Mouse (Mus musculus) E14TG2a.4 (cell line): ENCODE results near the gene Zfp809.

Experiments
- CTCF ChIP-seq: conservative IDR thresholded peaks from 2 replicates; pipeline ENCODE4 v1.5.1; 2014; ENCODE audit warnings: low read length
- NANOG ChIP-seq: IDR thresholded peaks from 2 replicates; pipeline ENCODE4 v1.6.1; 2014; ENCODE audit warnings: borderline replicate concordance, low read length, mixed read lengths
- POU5F1 ChIP-seq: IDR thresholded peaks from 2 replicates; pipeline ENCODE4 v1.6.1; 2014; ENCODE audit warnings: low read length, borderline replicate concordance

DNA sequence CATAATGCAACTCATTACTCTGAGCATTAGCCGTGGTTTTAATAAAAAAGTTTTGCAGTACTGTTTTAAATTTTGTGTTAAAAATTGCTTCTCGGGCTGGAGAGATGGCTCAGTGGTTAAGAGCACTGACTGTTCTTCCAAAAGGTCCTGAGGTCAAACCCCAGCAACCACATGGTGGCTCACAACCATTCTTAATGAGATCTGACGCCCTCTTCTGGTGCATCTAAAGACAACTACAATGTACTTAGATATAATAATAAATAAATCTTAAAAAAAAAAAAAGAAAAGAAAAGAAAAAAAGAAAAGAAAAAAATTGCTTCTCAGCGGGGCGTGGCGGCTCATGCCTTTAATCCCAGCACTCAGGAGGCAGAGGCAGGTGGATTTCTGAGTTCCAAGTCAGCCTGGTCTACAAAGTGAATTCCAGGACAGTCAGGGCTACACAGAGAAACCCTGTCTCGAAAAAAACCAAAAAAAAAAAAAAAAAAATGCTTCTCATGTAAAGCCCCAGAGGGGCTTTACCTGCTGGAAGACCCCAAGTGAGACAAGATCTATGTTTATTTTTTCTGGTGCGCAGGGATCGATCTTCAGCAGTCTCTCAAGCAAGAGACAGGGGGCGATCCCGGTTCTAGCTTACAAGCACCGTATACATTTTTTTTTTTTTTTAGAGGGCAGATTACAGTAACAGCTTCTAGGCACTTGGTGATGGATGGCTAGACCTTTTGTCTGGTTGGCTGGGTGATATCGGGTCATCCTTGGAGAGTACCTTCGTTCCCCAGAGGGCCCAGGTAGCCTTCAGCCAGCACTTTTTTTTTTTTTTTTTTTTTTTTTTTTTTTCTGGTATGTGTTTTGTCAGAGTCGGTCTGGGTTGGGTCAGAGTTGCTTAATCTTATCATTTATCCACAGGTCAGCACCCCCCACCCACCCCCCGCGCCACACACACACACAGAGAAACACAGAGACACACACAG is 694 bp upstream of the Zfp809 start:
- TF ChIP-seq CTCF (peak; percentile 21), POU5F1 (no peak), NANOG (no peak)
